Mouse (Mus musculus) gastrocnemius, postnatal 25 days (tissue): Measurements from ENCODE around the gene Ddr1. TPM values are rescaled to one million over a fixed set of nuclear protein-coding genes. Genes with fewer than 3 reads are reported as not detected.

Experiments
- DNase-seq: peaks from one replicate; pipeline ENCODE4 v3.0.0; 2022
- total RNA-seq, 2 experiments: library from RNA; stranded (reverse); gene quantifications; 1 replicate in 1 of 2; 2 replicates in 1 of 2; pipeline ENCODE4 v1.2.3; 2021

The Ddr1 gene
- total RNA-seq, 2 experiments from 2014 or later: 14.1 to 16.1 TPM

DNA sequence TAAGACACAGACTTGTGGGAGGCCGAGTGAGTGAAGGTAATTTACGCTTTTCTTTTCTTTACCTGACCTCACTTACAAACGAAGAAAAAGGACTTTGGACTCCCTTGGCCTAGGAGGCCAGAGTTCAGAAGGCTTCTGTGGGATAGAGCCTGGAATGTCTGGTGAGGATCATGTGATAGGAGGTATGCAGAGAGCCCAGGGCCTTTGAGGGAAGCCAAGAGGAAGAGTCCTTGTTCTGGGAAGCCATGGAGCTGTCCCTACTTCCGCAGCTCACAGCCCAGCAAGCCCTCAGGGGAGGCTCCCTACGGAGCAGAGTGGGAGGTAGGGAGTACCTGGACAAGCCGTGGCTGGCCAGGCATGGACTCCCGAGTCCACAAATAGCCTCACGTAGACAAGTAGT is 17.3 kb upstream of the Ddr1 start:
- no peak for DNase-seq

DNA sequence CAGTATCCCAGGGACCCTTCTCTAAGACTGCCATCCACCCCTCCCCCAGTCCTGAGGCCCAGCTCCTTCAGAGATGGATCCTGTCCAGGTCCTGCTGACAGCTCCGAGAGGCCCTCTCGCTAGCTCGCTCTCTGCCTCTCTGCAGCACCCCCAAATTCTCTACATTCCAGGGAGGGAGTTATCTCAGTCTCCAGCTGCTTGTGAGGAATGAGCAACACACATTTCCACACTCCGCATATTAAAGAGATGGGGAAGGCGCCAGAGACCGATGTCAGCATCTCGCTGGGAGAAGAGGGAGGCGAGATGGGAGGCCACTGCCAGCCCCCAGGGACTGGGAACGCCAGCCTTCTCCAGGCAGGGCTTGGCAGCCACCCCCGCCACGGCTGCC is 15.9 kb upstream of the Ddr1 start:
- no peak for DNase-seq

DNA sequence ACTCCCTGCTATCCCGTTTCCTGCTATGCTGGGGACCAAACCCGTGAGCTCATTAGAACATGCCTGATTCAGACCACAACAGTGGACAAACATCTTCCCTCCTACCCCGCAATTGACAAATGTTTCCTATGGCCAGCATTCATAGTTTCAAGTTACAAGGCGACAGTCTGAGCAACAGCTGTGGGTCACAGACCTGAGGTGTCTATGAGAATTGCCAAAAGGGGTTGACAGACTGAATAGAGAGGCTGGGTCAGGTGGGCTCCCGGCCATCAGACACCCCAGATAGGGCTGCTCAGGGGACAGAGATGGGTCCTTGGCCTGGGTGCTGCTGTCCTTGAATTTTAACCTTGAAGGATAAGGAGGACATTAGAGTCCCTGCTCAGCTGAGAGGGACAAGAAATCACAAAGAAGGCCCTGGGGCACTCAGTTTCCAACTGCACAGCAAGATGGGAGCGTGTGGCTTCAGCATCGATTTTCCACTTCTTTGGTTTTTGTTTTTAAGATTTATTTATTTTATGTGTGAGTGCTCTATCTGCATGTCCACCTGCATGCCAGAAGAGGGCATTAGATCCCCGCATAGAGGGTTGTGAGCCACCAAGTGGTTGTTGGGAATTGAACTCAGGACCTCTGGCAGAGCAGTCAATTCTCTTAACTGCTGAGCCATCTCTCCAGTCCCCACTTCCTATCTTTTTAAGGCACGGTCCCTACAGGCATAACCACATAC is 15.4 kb upstream of the Ddr1 start:
- DNase-seq: no peak

DNA sequence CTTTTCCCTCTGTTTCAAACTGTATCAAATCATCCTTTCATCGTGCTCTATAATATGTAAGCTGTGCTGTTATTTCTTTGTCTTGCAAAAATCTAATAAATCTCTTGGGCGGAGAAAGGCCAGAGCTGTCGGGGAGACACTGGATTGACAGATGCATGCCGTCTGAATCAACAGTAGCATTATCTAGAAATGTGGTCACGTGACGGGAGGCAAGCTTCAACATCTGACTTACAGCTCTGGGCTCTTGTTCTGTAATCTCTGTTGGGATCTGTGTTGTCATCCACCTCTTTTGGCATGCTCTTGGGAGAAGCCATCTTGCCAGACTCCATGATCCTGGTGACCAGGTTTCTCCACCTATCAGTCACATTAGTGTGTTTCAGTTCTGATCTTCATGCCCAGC is 12.7 kb upstream of the Ddr1 start:
- no peak for DNase-seq

DNA sequence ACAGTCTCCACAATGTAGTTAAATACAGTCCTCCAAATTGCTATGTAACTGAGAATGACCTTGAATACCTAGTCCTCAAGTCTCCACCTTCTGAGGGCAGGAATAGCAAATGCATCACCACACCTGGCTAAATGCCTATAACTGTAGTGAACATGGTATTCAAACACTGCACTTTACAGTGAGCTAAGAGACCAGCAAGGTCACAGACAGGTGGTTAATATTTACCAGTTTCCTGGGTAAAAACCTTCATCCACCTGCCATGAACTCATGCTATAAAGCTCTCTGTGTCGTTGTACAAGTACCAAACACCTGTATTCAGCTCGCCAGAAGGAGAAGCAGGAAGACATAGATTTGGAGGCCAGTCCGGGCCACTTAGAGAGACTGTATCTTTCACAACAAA is 11.7 kb upstream of the Ddr1 start:
- DNase-seq: no peak

DNA sequence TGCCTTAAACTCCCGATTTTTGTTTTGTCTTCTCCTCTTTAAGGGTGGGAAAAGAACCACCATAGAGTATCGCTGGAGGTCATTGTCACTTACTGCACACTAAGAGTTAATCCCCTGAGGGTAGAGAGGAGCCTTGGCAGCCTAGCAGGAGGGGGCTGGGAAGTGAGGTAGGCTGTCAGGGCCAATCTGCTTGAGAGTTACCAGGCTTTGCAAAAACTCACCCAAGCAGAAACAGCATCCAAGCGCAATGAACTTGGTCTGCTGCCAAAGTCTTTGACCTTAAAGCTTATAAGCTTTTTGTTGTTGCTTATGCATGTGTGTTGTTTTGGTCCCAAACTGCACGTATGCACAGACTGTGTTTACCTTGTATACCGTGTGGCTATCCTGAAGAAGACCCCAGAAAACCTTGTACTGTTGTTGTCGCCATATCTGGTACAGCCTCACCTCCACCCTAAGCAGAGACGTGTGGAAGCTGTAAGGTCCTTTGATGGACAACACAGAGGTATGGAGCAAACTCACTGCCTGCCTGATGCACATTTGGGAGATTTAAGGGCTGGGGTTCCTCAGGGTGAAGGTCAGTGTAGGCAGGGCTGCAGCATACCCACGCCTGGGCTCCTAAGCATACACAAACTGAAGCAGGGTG is 6.4 kb upstream of the Ddr1 start:
- no peak for DNase-seq

DNA sequence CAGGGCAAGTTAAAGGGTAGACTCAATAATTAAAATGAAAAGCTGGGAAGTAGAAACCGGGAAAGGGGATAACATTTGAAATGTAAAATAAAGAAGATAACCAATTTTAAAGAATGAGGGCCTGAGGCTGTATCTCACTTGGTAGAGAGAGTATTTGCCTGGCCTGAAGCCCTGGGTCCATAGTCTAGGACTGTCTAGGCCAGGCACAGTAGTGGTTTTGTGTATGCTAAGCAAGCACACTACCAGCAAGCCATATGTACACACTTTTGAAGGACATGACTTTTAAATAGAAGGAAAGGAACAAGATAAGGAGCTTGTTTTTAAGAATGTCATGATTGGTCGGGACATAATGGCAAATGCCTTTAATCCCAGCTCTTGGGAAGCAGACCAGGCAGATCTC is 4.2 kb upstream of the Ddr1 start:
- no peak for DNase-seq

DNA sequence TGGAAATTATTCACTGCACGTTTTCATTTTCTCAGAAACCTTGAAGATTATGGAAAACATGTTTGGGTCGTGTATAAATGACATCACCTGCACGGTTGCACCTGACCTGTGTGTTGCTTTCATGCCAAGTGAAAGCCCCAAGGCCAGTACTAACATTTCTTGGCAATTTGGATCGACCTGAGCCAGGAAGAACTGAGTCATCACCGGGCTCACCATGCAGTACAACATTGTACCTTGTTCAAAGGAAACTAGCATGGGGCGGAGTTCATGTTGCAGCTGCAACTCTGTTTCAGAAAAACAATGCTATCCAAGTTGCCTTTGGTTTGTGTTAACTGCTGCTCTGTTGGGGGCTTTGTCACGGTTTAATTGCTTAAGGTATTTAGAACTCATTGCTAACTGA is 3.5 kb upstream of the Ddr1 start:
- DNase-seq: no peak

DNA sequence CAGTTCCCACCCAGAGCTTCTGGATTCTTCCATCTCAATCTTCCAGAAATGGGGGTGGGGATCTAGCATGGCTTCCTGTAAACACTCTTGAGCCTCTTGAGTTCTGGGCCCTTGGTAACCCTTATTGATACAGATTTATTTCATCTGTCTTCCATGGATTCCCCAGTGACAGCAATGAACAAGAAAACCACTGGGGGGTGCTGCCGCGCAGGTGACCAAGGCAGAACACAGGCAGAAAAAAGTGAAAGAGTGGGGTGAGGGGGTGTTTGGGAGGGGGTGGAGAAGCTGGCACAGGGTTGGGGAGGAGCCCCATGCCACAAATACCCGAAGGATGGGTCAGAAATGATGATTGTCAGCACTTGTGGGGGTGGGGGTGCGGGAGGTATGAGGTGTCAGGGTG is 1.4 kb upstream of the Ddr1 start:
- no peak for DNase-seq

DNA sequence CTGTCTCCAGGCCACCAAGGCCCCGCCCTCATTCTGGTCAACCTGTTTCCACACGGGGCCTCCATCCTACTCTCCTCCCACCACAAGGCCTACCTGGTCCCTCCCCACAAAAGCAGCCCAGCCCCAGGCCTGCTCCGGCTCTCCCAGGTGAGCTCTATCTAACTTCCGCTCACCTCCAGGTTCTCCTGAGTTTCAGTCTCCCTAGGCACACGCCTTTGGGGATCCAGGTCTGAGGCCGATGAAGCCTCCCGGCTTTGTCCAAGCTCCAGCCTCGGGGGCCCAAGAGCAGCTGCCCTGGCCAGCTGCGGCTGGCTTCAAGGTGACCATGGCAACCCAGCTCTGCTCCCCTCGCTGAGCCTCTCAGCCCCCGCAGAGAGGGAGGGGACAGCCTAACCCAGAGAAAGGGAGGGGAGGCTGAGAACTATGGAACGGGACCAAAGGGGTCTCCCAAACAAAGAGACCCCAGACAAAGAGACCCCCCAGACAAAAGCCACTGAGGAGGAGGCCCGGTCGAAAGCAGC is 610 bp downstream of the Ddr1 start:
- no peak for DNase-seq

DNA sequence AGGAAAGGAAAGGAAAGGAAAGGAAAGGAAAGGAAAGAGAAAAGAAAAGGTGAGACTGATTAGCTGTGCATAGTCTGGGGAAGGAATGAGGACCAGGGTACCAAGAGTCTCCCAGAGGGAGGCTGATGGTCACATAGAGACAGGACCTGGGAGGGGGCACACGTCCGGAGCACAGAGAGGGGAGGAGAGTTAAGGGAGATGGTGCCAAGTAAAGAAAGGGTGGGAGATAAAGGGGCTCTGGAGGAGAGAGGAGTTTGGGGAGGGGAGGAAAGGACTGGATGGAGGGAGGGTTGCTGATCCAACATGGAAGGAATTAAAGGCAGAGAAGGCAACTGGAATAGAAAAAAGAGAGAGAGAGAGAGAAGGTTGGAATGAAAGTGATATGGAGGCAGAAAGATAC is 1.4 kb downstream of the Ddr1 start:
- DNase-seq: no peak

DNA sequence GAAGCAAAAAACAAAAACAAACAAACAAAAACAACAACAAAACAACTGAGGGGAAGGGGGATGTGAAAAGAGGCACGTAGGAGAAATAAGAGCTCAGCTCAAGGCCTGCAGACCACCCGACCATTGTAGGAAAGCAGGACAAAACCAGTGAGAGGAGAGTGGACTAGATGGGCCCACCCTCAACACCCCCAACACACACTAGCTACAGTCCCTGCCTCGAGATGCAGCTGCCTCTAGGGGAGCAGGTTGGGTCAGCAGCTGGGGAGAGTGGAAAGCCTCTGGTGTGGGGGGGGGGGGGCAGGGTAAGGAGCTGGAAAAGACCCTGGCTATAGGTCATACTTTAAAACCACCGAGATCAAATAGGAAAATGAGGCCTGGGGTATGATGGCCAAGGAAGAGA is 1.8 kb downstream of the Ddr1 start:
- DNase-seq: no peak

DNA sequence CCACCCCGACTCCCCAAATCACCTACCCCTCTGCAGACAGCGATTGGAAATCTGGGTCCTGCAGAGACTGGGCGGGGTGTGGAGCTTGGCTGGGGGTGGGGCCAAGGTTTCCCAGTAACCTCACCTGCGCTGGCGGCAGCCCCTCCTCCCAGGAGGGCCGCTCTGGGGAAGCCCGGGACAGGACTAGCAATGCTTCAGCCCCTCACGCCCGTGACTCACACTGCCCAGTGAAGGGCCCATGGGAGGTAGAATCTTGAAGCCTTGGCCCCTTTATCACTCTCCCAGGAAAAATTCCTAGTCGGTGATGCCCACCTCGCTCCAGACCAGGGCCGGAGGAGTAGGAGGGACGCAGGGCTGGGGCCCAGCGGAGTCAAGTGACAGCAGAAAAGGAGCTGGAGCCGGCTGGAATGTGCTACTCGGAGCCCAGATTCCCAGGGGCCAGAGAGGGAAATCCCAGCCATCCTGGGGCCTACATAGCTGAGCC is 2.4 kb downstream of the Ddr1 start:
- DNase-seq: peak; percentile 44

DNA sequence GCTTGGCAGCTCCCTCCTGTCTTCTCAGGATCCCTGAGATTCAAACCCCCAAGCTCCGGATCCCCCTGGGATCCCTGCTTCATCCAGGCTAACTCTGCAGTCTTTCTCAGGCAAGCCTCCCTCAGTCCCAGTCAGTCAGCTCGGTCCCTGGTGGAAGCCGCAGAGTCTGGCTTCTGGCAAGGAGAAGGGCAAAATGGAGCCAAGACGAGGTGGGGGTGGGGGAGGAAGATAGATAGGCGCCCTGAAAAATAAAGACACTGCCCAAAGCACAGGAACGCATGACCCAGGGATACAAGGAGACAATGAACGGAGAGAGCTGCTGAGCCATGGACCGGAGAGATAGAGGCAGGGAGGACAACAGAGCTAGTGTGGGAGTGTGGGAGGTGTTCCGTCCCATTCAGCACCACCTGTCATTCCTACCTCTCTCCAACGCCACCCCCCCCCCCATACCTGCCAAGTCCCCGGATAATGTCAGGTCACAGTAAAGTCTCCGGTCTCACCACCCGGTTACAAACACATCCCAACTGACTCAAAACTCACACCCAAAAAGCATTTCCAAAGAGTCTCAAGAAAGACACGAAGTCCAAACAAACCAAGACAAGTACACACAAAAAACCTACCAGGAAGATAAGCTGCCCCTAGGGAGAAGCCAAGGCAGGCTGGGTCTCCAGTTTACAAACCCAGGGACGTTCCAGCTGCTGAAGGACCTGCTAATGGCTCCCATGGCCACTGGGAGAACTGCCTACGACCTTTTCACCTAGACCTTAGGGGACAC is 3.0 kb downstream of the Ddr1 start:
- DNase-seq: no peak

DNA sequence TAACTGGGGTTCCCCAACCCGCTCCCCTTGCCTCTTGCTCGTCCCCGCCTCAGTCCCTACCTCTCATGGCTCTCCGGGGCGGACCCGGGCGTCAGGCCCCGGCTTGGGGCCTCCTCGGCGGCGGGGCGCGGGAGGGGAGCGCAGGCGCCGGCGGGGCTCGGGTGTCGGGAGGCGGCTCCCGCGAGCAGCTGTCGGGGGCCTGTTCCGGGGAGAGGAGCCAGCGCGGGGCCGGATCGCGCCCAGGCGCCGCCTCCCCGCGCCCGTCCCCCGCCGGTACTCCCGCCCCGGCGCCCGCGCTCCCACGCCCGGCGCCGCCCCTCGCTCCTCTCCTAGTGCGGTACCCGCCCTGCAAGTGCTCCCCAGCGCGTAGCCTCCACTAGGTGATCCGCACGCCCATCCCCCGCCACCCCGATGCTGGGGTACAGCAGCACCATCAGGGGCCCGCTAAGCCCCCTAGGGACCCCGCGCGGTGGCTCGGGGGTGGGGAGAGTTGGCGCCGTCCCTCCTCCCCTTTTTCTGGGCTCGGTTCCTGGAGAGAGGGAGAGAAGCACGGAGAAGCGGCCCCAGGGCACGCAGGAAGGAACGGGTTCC is 4.0 kb downstream of the Ddr1 start:
- DNase-seq: peak; percentile 91

DNA sequence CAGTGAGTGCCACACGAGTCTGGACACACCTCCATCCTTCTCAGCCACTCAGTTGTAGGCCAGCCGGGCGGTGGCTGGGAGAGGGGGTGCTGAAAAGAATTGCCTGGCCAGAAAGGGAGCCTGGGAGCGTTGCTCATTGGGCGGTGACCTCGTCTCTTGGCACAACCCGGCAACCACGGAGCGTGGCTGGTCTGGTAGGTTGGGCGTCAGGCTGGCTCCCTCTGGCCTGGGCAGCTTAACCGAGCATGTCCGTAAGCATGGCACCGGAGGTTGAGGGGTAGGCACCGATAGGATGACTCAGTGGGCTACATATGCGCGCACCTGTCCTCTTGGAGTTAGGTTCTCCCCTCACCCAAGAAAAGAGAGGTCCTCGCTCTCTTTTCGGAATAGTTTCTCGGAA is 4.5 kb downstream of the Ddr1 start:
- DNase-seq: peak; percentile 88

DNA sequence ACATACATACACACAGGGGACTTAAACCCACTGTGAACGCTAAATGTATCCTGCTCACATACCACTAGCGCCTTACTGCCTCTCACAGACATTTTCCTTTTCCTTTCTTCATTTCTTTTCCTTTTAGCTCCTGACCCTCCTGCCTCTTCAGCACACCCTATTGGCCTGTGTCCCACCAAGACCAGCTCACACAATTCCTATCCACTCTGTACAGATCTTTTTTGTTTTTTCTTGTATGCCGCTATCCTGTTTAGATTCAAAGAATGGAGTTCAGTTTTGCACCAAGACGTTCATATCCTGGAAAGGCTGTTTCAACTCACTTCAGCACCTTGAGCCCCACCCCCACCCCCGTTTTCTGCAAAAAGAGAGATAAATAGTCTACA is 5.9 kb downstream of the Ddr1 start:
- DNase-seq: no peak

DNA sequence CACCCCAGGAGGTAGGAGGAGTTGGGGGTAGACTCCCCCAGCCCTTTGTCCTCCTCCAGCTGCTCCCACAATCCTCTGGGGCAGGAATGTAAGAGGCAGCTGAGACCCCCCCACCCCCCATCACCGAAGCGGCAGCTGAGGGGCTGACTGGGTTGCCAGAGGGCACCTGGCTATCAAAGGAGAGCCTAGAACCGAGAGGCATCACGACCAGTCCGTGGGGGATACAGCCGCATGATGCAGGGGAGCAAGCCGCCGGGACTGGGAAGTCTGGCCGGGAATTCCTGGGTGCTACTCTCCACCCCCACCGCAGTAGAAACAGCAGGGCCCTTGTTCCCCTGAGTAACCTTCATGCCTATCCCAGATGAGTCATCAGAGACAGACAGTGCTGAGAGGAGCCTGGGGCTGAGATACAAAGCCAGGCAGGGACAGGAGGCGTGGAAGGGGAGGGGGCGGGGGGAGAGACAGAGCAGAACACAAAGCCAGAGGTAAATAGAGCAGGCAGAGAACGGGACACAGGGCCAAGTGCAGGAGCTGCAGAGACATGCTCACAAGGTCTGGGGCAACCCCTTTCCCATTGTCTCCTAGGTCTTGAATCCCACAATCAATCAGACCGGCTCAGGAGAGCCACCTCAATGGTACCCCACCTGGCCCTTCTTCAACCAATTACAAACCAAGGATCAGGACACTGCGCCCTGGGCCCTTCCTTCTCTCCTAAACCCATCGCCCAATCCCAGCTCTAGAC is 6.5 kb downstream of the Ddr1 start:
- peak; percentile 29 for DNase-seq

DNA sequence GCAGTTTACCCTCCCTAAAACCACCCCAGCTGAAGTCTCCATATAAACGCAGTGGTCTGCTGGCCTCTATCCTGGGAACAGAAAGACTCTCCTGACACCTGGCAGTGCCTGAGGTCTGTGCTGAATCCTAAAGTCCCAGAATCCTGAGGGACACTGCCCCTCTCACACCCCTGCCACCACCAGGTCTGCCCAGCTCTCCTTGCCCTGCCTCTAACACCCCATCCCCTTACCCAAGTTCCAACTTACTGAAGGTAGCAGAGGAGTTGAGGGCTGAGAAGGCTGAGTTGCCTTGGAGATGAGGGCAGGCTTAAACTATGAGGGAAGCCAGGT is 7.0 kb downstream of the Ddr1 start:
- no peak for DNase-seq

DNA sequence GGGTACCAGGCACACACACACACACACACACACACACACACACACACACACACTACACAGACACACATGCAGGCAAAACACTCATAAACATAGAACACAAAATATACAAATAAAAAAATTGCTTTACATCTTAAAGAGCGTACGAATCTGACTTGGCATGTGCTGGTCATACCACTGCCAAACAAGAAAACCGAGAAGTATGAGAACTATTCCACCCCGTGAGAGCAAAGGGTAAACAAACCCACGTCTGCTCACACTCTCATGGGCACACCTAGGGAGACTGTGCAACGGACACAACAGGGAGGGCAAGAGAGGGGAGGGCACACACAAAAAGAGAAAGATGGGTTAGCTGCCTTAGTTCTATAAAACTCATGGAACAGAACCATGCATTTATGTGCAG is 7.7 kb downstream of the Ddr1 start:
- no peak for DNase-seq

DNA sequence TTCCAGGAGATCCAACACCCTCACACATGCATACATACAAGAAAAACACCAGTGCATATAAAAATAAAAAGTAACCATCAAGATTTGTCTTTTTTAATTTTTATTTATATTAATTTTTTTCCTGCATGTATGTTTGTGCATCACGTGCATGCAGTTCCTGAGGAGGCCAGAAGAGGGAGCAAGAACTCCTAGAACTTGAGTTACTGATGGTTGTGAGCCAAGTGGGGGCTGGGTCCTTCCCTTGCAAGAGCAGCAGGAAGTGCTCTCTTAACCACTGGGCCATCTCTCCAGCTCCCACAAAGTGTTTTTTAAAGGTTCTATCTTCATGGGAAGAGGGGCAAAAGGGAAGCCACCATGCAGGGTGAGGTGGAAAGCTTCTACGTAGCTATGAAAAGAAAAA is 9.1 kb downstream of the Ddr1 start:
- DNase-seq: no peak

DNA sequence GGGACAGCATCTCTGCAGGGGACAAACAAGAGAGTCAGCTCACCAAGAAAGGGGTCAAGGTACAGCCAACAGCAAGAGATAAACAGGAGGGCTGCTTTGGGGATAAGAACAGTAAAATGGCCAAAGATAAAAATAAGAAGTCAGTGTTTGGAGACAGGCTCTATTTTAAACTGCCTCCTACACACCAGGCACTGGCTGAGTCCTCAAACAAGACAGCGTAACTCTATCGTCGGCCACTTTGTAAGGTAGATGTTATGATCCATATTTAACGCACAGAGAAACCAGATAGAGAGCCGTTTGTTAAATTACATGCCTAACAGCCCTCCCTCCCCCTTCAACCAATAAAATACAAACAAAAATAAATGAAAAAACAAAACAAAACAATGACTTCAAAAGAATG is 10.5 kb downstream of the Ddr1 start:
- DNase-seq: no peak
